Mouse (Mus musculus): ENCODE measurements around the gene Tmem181a.
"Not testable (repeated sequence)": the region's sequence is repeated elsewhere in the genome, so short reads cannot be mapped to it uniquely, and the experiment has no call there.

Tmem181a gene

DNA sequence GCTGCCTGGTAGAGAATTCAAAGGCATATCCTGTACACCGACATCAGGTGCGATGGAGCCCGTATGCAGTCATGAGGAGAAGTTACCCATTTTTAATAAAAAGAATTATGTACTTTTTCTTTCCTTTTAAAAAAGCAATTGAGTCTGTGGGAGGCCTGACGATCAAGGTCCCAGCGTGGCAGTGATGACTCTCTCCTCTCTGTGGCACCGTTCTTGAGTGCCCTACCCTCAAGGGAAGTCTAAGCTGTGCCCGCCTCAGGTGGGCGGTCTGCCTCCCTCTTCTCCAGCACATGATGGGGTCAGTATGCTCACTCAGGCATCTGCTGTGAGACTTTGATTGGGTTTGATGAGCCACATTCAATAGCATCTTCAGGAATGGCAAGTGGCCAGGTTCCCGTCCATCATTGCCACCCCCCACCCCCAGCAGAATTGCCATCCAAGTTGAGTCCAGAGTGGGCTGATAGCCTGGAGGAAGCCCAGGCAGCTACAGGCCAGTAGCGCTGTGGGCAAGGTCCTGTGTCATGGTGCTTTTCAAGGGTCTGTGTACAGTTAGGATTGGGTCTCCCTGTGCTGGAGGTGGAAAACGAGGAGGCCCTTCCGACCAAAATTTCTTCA is 49.1 kb downstream of the Tmem181a start:
- in situ Hi-C loops (cut with MboI; ENCODE audit: low sequenced_read_pairs), result not testable (repeated sequence)

DNA sequence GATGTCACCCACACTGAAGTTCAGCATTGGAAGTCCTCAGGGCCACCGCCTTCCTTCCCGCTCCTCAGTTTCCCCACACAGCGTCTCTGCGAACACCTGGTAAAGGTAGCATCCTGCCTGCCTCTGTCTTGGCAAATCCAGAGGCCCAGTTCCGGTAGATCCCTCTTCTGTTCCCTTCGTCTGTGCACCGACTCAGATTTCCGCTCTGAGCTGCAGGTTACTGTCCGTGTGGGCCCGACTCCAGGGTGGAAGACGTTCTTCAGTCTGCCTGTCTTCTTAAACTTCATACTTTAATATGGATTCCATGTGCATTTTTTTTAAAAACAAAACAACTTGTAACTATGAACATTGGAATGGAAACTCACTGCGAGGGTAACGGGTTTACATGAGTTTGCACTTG is 49.8 kb downstream of the Tmem181a start:
- in situ Hi-C loops (cut with MboI; ENCODE audit: low sequenced_read_pairs), result not testable (repeated sequence)

DNA sequence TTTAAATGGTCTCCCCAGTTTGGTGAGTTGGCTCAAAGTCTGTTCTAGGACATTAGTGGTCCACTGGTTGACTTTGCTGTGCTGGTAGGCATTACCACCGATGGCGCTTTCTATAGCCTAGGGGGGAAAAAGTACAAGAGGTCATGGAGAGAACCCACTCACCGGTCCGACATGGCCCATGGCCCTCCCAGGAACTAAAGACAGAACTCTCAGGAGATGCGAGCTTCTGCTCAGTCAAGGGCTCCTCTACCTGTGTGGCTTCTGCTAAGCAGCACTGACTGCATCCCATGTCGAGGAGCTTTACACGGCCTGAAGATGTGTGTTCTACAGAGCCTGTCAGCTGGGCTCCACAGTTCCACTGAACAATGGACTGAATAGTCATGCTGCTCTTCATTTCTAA is 55.1 kb downstream of the Tmem181a start:
- in situ Hi-C loops (cut with MboI; ENCODE audit: low sequenced_read_pairs), result not testable (repeated sequence)

DNA sequence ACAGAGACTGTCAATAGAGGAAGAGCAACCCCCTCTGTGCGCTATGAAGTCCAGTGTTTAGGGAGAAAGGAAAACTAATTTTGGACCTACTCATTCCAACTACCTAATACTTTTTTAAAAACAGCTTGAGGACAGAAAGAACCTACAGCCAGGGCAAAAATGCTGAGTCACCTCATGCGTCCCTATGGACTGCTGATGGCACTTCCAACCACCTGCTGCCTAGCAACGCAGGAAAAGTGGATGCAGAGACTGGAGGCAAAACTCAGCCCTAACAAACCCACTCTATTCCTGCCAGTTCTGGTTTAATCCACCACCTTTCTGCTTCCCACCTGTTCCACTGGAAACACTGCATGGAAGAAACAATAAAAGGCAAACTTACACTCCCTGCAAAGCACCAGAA is 56.1 kb downstream of the Tmem181a start:
- in situ Hi-C loops (cut with MboI; ENCODE audit: low sequenced_read_pairs), result not testable (repeated sequence)

DNA sequence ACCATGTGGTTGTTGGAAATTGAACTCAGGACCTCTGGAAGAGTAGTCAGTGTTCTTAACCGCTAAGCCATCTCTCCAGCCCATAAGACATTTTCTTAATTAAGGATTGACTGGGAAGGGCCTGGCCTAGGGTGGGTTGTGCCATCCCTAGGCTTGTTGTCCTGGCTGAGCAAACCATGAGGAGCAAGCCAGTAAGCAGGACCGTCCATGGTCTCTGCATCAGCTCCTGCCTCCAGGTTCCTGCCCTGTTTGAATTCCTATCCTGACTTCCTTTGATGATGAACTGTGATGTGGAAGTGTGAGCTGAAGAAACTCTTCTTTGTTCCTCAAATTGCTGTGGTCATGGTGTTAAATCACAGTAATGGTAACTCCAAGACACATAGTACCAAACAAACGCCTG is 57.8 kb downstream of the Tmem181a start:
- in situ Hi-C loops (cut with MboI; ENCODE audit: low sequenced_read_pairs), result not testable (repeated sequence)

DNA sequence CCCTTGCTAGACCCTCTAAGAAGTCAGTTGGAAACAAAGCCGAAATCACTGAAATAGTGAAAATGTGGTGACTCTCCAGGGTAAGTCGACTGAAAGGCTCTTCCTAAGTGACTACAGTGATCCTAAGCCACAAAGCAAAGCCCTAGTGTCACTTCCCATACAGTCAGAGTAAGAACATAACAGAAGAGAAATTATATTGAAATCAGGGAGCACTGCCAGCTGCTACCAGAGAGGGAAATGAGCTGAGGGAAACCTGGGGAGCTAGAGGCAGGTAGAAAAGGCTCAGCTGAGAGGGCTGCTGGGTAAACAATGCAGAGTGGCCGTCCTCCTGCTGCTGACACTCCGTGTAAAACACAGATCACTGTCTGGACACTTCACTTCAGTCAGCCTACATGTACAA is 59.0 kb downstream of the Tmem181a start:
- in situ Hi-C loops (cut with MboI; ENCODE audit: low sequenced_read_pairs), result not testable (repeated sequence)

DNA sequence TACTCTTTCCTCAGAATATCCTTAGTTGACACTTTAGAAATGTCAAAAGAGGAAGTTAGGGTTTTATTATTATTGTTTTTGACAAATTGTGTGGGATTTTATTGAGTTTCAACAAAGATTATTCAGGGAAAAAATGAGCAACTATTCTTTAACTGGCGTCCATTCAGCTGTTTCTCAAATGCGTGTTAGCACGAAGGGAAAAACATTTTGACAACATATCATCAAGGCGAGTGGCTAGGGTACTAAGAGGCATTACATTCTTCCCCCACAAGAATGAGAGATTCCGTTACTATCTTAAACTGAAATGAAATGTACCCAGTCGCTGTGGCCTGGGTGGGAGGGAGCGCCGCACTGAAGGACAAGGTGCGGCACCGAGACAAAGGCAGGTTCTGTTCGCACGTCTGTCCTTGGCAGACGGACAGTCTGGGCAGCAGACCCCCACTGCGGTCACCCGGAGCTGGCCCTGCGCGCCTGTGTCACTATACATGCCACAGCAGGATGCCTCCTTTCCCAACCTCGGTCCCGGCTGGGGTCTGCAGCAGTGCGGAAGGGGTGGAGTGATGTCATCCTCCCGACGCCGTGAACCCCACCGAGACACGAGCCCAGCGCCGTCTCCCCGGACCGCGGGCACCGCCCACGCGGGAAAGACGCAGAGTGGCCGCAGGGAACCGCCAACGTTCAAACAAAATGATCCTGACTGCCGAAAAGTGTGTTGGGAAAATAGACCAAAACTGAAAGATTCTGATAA is 59.9 kb downstream of the Tmem181a start:
- in situ Hi-C loops (cut with MboI; ENCODE audit: low sequenced_read_pairs), result not testable (repeated sequence)

DNA sequence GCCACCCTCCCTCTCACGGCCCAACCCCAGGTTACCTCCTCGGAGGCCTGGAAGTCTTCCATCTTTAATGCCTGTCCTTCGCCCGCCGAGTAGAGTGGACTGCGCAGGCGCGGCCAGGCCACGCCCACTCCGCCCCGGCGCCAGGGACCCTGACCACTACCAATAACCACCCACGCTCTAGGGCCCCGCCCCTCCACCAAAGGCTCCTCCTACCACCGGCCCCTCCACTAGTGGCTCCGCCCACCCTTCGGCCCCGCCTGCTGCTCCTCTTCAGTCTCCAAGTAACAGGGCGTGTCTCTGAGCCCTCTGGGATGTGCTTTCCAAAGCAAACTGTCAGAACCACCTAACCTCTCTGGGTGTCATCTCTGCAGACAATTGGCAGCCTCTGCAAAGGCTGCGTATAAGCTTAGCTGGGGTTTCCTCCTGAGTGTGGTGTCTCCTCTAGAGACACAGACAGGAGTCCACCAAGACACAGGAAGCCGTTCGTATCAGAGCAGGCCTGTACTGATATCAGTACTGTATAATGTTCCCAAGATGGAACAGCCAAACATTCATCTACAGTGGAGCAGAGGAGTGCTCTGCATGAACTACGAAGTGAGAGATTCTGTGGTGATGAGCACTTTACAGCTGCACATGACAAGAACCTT is 60.8 kb downstream of the Tmem181a start, which contains the start of gene Dynlt1a:
TSS of gene Dynlt1a (minus strand) at position 162 of the 647 bp plus-strand sequence.
- in situ Hi-C loops (cut with MboI; ENCODE audit: low sequenced_read_pairs), result not testable (repeated sequence)

DNA sequence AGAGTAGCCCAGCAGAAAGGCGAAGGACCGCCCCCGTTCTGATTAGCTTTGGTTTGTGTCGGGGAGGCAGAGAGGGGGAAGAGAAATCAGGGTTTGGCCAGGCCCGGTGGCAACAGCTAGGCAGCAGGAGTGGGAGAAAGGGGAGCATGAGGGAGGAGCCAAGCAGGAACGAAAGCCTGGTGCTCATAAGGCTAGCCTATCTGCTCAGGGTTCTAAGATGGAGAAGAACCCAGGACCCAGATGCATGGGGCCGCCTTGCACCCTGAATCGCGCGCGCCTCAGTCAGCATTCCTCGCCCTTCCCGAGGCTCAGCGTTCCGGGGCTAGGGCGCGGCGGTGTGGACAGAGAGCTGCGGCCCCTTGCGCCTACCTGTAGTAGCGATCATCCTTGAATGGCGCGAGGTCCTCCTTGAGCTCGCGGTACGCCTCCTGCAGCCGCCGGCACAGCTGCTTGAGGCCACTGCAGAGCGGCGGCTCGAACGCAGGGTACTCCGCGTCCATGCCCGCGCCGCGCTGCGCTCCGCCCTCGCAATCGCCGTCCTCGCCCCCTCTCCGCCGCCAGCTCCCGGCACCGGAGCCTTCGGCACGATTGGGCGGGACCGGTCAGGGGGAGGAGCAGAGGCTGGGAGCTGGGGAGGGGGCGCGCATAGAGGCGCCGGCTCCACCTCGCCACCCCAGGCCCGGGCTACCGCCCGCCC is 64.6 kb downstream of the Tmem181a start:
- in situ Hi-C loops (cut with MboI; ENCODE audit: low sequenced_read_pairs), result not testable (repeated sequence)

DNA sequence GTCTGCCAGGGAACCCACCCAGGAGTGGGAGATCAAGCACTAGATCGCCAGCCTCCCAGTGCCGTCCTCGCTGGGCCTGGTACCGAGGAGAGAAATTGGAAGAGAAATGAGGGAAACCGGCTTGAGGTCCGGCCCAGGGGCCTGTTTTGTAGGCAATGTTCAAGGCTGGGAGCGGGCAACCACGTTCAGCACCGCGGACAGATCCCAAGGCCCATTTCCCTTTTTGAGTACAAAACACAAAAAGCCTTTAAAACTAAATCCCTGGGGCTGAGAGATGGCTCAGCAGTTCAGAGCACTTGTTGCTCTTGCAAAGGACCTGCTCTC is 65.1 kb downstream of the Tmem181a start:
- in situ Hi-C loops (cut with MboI; ENCODE audit: low sequenced_read_pairs), result not testable (repeated sequence)

DNA sequence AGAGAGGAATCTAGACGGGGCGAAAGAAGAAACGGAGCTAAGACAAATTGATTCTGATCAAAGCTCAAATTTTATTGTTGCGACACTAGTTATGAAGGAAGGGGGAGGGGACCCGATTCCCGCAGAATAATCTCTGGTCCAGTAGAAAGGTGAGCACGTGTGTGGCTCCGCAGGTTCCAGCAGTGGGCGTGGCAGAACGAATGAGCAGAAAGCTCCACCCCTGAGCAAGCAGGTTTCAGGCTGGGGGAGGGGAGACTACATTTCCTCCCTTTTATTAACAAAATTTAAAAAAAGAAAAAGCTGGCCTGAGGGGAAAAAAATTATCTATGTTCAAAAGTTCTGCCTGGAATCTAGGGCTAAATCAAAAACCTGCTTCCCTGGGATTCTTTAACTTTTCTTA is 68.4 kb downstream of the Tmem181a start:
- in situ Hi-C loops (cut with MboI; ENCODE audit: low sequenced_read_pairs), result not testable (repeated sequence)

DNA sequence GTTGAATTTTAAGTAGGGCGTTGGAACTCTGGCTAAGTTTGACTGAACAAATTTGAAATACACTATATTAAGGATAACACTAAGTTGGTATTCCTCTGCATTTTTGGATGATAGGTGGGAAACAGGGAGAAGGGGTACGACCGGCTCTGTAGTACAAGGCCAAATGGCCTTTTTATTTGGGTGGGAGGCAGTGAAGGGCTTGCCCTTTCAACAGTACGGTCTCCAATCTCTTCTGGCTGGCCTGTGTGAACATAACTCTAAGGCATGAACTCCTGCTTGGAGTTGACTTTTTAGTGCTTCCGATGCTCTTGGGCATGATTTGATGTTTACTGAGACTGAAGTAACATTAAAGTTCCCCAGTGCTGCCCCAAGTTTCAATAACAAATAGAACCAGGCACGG is 68.9 kb downstream of the Tmem181a start:
- in situ Hi-C loops (cut with MboI; ENCODE audit: low sequenced_read_pairs), result not testable (repeated sequence)

DNA sequence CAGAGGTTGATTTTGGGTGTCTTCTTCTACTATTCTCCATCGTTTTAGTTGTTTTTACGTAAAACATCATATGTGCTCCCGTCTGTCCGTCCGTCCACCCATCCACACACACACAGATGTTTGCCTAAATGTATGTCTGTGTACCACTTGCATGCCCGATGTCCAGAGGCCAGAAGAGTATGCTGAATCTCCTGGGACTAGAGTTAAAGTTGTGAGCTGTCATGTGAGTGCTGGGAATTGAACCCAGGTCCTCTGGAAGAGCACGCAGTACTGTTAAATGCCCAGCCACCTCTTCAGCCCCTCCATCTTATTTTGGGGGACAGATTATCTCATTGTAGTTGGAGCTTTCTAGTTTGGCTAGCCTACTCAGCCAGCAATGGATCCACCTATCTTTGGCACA is 70.9 kb downstream of the Tmem181a start:
- in situ Hi-C loops (cut with MboI; ENCODE audit: low sequenced_read_pairs), result not testable (repeated sequence)

DNA sequence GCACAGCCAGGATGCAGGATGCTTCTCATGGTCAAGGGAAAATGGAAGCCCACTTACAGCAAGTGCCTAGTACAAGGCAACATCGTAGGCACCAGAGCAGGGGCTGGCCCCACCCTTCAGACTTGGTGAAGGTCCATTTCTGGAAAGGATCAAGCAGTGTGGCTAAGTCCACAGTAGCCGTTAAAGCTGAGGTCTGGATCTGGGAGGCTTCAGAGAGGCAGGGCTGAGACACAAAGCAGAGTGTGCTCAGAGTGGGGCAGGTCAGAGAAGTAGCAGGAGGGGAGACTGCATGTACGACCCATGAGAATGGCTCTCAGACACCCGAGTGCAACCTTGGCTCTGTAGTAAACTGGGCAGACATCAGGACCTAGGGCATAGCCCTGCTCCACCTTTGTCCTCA is 72.3 kb downstream of the Tmem181a start:
- in situ Hi-C loops (cut with MboI; ENCODE audit: low sequenced_read_pairs), result not testable (repeated sequence)

DNA sequence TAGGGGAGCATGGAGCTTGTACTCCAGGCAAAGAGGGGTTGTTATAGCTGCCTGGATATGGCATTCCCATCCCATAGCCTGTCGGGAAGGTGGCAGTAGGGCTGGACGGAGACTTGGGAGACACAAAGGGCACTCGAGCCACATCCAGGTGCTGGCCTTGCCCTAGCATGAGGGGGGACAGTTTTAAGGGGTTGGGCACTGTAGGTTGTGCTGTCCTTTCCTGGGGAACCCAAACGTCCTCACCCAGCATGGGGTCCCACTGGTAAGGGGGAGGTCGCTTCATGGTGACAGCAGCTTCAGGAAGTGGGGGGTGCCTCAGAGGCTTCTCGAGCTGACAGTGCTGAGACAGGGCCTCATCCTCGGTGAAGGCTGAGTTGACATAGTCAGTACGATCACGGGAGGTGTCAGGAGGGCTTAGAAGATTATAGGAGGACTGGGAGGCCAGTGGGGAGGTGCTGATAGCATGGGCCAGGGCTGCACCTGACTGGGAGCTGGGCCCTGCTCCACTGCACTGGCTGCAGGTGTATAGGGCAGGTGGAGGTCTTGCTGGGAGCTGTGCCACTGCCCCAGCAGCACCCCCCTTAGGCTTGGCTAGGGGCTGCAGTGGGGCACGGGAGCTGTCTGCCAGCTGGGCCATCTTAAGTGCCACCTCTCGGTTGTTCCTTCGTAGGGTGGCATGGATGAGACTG is 86.1 kb downstream of the Tmem181a start:
- in situ Hi-C loops (cut with MboI; ENCODE audit: low sequenced_read_pairs), result not testable (repeated sequence)

DNA sequence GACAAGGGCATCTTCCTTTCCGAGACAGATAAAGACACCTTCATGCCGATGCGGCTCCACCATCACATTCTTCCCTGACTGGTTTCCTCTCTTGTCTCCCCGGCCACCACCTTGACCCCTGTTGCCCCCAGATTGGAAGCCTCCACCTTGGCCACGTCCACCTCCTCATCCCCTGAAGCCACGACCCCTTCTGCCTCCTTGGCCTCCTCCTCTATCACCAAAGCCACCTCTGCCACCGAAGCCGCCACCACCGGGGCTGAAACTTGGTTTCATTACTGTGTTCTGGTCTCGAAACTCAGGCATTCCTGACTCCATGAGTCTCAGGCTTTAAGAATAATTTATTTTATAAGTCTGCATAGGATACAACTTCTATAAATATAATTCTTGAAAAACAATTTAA is 98.6 kb downstream of the Tmem181a start:
- in situ Hi-C loops (cut with MboI; ENCODE audit: low sequenced_read_pairs), result not testable (repeated sequence)

All from CH12F3 (cell line).